Mouse (Mus musculus): ENCODE measurements around the gene Gm20388.

DNA sequence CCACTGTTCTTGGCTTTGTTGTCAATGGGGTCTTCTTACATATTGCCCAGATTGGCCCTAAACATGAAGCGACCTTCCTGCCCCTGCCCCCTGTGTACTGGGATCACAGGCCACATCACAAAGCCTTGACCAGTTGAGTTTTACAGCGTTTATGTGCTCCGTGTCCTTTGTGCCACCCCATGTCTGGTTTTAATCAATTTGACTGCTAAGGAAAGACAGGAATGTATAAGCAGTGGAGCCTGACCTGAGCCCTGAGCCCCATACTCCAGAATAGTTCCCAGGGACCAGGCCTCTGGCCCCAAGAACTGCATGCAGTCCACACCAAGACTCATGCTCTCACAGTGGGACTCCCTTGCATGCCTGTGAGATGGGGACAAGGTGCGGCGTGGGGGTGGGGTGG is 2964.5 kb downstream of the Gm20388 start:
- TF ChIP-seq CTCF (IDR thresholded peaks at IDR 0.05; ENCODE audit: low read depth) (no peak), EP300 (IDR thresholded peaks at IDR 0.05; ENCODE audit: low read depth) (no peak)

Measured in liver, embryonic 14.5 days (tissue).